Mouse (Mus musculus): ENCODE measurements around the gene Sult2a2. TPM values are rescaled to one million over a fixed set of nuclear protein-coding genes. Genes with fewer than 3 reads are reported as not detected.

Gene Sult2a2
- not detected for polyA plus RNA-seq (2017; shearing (Covaris generic))

GRCm38 (mm10) chr7:13733205-13733604 is at the start of gene Sult2a2:
Gene Sult2a2, plus strand, starts transcription at chr7:13733505.

Other genes starting within 250 kb of the Sult2a2 start
- not detected for gene Bsph2, start 162.4 kb upstream of the Sult2a2 start, polyA plus RNA-seq (2017; shearing (Covaris generic))
- gene Sult2a5, start 109.5 kb upstream of the Sult2a2 start, polyA plus RNA-seq (2017; shearing (Covaris generic)): not detected
- gene Sult2a1, start 103.9 kb downstream of the Sult2a2 start, polyA plus RNA-seq (2017; shearing (Covaris generic)): not detected